Mouse (Mus musculus): ENCODE data around the gene Banp.

DNA sequence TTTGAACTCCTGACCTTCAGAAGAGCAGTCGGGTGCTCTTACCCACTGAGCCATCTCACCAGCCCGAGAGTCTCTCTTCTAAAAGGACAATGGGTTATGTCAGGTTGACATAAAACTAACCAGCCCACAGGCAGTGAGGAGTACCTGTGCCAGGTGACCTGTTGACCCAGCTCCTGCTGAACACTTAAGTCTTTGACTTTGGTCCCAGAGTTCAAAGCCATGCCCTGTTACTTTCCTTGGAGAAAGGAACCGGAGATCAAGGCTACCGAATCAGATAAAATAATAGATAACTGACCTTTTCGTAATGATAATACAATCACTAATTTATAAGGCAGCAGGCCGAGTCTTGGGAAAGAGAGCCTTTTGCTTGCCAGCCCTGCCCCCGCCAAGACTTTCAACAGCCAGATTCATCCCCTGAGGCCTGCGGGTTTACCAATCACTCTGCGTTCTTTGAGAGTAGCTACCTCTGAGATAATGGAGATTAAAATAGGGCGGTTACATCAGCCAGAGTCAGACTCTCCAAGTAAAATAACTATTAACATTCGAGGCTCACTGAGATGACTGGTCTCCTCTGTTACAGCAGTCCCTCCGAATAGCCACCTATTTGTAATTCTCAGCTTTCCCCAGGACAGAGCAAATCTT is 17.4 kb upstream of the Banp start:
- TF ChIP-seq POLR2A (IDR thresholded peaks at IDR 0.05; ENCODE audit: borderline replicate concordance, extremely low read depth, insufficient read depth, insufficient read length, poor library complexity, severe bottlenecking) (no peak), CTCF (IDR thresholded peaks at IDR 0.05; ENCODE audit: borderline replicate concordance, extremely low read depth, insufficient read depth, insufficient read length) (no peak)

Measured in brain, embryonic 14.5 days (tissue).